Mouse (Mus musculus) frontal cortex, postnatal 10 days (tissue): ENCODE data around the gene Fkbp8.
A peak's percentile ranks its signal among the peaks of the same experiment; 100 is the strongest.

Experiments used
- DNase-seq, 2 experiments: peaks; one replicate each; pipeline ENCODE4 v3.0.0; 2022; ENCODE audit warnings: low spot score in 2 of 2, mixed read lengths in 1 of 2

The Fkbp8 gene

DNA sequence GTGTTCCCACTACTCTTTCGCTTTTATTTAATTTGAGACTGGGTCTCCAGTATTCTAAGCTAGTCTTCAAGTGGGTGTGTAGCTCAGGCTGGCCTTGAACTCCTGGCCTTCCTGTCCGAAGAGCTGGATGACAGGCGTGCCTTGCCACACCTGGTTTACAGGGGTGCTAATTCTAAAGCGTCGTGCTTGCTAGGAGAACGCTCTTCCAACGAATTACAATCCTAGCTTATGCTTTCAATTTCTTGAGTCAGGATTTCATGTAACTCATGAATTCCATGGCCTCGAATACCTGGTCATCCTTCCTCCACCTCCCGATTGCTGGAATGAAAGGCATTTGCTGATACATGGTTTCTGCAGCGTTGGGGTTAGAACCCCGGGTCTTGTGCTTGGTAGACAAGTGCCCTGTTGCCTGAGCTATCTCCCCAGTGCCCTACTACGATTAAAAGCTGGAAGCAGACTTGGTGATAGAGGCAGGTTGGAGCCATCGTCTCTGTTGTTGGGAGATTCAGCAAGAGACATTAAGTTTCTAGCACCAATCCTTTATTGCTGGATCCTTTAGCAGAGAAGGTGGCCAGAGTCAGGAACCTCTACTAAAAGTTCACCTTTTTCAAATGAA lies 766 bp downstream of the Fkbp8 start:
- no peak for DNase-seq

DNA sequence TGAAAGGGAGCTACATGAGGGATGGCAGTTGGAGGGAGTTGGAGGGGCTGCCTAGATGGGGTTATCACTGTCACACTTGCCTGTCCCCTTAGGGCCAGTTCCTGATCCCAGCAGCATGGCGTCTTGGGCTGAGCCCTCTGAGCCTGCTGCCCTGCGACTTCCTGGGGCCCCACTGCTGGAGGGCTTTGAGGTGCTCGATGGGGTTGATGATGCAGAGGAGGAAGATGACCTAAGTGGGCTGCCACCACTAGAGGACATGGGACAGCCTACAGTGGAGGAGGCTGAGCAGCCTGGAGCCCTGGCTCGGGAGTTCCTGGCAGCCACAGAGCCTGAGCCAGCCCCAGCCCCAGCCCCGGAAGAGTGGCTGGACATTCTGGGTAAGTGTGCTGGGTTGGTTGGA lies 1.8 kb downstream of the Fkbp8 start:
- no peak for DNase-seq

DNA sequence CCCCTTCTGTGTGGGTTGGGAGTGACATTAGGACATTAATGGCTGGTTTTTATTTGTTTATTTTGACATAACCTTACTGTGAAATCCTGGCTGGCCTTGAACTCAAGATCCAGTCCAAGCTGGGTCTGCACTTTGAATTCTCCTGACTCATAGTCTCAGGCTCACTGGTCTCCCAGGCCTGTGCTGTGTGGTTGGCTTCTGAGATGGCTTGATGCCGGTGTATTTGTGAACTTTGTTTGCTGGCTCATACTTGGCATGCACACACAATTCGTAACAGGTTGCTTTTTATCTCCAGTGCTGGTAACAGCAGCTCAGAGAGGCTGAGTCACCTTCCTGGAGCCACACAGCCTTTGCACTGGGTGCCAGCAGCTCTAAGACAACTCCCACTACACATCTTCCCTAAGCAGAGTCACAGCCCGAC lies 2.2 kb downstream of the Fkbp8 start:
- no peak for DNase-seq

DNA sequence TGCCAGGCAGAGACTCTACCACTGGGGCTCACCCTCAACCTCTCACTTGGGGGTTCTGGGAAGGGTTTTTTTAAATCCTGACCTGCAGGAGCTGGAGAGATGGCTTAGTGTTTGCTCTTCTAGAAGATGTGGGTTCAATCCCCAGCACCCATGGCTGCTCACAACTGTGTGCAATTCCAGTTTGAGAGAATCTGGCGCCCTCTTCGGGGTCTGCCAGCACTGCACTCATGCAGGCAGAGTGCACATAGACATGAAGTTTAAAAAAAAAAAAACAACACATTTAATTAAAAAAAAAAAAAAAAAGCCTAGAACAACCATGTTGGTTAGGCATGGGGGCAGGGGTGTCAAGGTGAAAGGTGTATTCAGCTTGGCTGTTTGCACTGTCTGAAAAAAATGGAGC lies 2.8 kb downstream of the Fkbp8 start:
- DNase-seq = no peak

DNA sequence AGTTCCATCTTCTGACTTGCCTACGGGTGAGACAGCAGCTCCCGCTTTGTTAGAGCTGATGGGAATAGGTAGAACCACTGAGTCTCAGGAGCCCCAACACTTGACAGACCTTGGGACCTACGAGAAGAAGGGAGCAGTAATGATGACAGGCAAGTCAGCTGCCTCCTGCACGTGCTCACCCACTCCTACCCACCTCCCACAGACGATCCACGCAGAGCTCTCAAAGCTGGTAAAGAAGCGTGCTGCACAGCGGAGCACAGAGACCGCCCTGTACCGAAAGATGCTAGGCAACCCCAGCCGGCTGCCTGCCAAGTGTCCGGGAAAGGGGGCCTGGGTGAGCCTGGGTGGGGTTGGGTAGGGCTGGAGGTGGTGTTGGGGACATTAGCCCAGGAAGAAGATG lies 6.8 kb downstream of the Fkbp8 start:
- DNase-seq = no peak

DNA sequence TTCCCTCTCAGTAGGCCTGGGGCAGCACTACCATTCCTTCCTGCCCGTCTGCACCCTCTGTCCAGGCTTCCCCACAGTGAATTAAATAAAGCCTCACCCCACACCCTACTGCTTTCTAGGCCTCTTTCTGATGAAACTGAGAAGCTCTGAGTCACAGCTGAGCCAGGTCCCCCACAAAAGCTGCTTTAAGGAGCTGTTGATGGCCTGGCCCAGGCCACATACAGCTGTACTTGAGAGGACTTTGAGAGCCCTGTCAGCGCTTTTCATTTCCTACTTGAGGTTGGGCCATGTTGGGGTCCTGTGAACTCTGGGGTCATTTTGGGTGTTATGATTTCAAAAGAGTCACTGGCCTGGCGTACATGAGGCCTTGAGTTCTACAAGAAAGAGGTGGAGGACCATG lies 7.7 kb downstream of the Fkbp8 start:
- no peak for DNase-seq

DNA sequence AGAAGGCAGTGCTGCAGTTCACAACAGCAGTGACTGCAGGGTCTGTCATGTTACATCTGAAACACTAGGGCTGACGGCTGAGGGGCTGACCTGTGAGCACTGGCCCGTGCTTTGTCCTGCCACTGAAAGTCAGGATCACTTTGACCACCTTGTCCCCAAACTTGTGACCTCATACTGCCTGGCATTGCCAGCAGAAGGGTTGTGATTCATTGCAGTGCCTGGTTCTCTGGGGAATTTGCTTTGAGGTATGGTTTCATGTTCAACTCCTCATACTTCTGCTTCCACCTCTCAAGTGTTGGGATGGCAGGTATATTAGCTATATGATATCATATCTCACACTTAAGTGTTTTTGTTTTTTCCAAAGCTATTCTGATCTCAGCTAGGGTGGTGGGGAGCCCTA lies 8.2 kb downstream of the Fkbp8 start:
- no peak for DNase-seq

DNA sequence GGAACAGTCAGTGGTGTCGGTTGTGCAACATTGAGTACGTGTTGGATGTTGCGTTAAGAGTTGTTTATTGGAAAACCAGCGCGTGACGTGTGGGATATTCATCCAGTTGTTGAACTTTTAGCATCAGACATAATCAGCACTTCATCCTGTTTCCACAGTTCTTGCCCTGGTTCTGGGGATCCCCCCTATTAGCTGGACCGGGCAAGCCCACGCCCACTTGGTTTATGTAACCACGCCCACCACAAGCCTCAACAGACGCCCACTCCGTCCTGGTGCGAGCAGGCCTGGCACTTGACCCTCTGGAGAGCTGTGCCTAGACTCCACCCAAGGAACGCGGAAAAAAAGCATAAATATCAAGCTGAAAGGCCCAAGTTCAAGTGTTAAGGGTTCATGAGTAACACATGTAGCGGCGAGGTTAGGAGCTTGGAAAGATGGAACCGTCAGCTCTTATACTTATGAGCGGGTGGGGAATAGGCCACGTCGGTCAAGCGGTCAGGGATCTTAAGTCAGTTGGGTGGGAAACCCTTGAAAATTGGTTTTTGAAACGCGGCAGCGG lies 10.6 kb downstream of the Fkbp8 start:
- peak in 1 of 2 experiments; percentile 72 for DNase-seq

DNA sequence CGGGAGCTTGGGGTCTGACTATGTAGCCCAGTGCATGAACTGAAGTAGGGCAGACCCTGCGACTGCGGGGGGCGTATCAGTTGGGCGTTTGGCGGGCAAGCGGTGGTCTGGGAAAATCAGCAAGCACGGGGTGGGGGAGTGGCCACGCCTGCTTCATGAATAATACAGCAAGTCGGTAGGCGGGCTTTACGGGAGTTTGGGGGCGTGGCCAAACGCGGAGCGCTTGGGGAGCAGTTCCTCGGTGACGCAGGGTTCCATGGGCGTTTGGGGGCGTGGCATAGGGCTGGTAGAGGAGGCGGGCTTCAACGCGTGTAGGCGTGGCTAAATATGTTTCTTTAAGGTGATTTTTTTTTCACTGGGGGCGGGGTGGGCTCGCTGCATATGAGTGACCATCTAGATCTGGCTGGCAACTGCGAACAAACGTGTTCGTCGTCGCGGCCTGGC lies 11.1 kb downstream of the Fkbp8 start:
- DNase-seq = peak; percentile 99 to 100

DNA sequence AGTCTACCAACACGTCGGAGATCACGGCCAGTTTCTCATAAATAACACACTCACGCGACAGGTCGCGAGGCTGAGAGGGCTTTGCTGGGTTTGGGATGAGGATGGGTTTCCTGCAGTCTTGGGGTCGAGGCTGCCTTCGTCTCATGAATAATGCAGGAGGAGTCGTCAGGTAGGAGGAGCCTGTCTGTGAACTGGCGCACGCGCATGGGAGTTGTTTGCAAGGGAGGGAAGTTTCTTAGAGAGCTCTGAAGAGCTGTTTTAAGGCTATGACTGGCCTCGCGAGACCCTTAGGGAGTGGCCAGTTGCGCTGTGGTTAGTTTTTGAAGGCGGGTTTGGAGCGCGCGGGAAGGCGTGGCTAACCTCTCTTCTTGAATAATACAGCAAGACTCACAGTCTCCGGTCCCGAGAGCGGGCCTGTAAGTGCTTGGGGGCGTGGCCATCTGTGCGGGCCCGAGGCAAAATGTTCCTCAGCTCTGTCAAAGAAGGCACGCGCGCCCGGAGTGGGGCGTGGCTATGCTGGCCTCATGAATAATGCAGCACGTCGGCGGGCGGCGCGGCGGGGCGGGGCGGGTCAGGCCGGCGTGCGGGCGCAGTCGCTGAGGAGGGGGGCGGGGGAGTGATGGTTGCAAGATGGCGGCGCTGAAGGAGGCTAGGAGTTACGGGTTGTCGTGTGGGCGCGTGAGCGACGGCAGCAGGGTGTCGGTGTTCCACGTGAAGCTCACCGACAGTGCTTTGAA lies 11.7 kb downstream of the Fkbp8 start, which contains the start of gene Ell:
Gene Ell, plus strand, starts transcription at position 381 of the 737 bp plus-strand sequence.
- peak; percentile 99 to 100 for DNase-seq

DNA sequence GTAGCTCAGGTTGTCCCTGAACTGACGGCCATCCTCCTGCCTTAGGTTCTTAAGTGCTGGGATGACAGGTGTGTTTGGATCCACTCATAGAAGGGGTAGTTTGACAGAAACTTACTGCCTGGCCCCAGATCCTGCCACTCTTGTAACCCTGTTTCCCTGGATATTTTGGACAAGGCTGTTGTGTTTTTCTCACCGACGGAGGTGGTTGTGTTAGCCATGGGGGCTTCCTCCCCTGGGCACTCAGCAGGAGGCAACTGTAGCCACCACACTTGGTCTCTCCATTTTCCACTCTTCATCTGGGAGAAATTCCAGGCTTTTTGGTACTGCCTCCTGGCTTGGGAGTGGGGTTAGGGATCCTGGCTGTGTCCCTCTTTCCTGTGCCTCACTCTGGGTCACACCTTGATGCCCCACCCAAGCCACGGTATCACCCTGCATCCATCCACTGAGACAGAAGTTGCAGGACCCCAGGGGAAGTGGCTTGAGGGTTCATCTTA lies 12.5 kb downstream of the Fkbp8 start:
- no peak for DNase-seq

DNA sequence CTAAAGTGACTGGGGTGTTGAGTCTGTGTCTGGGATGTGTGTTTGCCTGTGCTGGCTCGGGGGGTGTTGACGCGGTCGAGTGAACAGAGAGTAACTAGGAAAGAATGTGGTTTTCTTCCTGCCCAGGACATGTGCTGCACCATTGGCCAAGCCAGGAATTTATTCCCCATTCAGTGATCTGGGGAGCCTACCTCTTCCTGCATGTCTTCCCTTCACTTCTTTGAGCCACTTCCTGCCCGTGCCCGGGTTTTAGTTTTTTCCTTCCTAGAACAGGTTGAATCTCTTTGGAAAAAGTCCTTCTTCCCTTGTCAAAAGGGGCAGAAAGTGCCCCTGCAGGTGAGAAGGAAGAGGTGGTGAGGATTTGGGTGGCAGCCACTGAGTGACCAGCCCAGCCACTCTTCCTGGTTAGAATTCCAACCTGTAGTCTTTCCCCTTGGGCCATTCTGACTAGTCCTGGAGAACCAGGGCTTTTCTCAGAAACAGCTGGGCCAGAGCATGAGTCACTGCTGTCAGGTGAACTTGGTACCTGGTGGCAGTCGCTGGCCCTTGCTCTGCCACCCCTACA lies 13.1 kb downstream of the Fkbp8 start:
- DNase-seq = no peak

DNA sequence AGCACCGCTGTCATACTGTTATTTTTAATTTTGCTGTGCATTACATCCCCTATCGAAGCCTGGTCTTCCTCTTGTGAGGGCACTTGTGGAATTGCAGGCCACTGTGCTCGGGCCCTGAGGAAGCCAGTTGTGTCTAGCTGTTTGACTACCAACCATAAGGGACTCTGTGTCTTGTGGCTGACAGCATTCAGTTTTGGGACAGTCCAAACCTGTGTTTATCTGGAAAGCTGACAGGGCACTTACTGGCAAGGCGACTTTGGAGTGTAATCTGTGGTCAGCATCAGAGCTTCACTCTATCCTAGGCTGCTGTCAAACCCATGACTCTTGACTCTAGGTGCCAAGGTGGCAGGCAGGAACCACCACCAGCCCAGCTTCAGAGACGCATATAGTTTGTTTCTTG lies 13.6 kb downstream of the Fkbp8 start:
- no peak for DNase-seq

DNA sequence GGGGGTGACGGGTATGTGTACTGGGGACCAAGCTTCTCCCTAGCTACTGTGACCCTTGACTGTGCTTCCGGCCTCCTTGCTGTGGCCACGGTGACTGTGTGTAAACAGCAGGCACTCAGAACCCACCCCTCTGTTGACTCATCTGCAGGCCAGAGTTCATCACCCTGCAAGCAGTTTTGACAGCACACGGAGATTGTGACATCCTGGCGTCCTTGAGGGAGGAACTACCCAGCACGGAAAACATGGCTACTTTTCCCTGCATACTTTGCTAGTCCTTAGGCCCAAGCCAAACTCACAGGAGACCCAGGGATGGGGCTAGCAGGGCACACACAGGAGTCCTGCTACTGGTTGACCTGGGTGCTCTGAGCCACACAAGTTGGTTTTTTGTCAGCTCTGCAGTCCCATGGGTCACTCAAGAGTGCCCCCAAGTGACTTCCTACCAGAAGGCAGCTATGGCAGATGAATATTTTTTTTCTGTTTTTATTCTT lies 16.7 kb downstream of the Fkbp8 start:
- no peak for DNase-seq

DNA sequence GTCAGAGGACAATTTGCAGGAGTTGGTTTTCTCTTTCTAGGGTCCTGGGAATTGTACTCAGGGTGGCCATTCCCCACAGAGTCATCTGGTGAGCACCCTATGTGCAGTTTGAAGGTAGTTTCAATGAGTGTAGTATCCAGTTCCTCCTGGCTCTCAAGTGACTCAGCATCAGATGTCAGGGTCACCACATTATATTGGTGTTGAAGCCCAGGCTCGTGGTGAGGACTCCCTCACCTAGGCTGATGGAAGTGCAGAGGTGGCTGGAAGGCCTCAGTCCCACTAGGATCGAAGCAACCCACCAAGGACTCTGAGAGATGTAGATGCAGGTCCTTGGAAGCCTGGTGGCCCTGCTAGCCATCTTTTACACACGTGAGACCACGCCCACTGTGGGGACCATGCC lies 18.9 kb downstream of the Fkbp8 start:
- DNase-seq = no peak

DNA sequence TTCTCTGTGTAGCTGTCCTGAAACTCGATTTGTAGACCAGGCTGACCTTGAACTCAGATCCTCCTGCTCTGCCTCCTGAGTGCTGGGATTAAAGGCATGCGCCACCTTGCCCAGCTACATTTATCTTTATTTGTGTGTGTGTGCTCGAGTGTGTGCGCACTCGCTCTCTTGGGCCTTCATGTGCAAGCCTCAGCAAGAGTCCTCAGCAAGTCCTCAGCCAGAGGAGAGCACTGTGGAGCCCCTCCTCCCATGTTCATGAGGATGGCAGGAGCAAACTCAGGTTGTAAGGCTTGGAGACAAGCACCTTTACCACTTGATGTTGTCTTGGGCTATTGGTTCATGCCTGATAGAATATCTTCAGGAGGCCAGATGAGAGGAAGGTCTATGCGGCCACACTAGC lies 20.2 kb downstream of the Fkbp8 start:
- no peak for DNase-seq

DNA sequence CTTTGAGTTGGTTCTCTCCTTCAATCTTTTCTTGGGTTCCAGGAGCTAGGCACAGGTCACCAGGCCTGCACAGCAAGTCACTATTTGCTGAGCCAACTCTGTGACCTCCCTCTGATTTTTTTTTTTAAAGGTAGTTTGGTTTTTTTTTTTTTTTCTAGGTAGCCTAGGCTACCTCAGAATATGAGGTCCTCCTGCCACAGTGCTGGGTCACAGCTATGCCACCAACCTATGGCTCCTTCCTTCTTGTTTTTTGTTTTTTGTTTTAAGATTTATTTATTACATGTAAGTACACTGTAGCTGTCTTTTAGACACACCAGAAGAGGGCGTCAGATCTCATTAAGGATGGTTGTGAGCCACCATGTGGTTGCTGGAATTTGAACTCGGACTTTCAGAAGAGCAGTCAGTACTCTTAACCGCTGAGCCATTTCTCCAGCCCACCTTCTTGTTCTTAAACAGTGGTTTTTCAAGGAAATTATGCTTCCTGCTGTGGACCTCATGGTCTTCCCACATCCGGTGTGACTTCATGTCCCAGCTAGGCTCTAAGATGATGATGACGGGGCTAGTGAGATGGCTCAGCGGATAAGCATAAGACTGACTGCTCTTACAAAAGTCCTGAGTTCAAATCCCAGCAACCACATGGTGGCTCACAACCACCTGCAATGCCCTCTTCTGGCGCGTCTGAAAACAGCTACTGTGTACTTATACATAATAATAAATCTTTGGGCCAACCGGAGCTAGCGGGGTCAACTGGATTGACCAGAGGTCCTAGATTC lies 22.1 kb downstream of the Fkbp8 start:
- no peak for DNase-seq

DNA sequence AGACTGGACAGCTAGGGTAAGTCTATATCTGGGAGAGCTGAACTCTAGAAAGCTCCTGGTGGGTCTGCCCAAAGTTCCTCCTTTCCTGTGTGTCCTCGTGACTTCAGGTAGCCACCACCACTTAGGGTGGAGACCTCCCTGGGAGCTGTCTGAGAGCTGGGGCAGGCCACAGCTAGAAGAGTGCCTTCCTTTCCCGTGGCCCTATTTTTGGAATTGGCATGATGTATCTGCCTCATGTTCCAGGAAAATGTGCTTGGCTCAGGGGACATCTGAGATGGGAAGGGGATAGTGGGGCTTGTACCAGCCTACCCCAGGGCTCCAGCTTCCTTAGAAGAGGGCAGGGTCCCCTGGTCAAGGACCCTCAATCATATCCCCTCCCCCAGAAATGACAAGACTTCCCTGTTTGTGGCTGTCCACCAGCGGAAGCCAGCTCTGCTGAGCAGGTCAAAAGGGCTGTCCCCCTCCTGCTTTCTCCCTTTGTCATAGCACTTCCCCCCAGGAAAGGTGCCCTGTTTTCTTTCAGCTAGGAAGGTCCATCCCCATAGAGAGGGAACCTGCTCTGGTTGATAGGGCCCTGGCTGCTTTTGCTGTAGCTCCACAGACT lies 24.1 kb downstream of the Fkbp8 start:
- DNase-seq = no peak

DNA sequence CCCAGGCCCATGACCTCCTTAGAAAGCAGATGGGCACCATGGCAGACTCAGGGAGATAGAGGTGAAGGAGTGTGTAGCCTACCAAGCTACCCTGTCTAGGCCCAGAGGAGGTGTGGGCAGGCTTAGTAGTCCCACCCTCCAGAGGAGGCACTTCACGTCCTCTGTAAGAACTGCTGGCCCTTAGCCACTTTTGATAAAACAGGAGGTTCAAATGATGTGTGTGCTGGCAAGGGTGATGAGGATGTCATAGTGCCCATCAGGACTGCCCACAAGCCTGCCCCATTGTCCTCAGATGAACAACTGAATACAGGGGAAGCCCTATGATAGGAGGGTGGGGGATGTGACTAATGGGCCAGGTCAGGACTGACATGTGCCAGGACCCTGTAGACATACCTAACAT lies 25.3 kb downstream of the Fkbp8 start:
- DNase-seq = no peak

DNA sequence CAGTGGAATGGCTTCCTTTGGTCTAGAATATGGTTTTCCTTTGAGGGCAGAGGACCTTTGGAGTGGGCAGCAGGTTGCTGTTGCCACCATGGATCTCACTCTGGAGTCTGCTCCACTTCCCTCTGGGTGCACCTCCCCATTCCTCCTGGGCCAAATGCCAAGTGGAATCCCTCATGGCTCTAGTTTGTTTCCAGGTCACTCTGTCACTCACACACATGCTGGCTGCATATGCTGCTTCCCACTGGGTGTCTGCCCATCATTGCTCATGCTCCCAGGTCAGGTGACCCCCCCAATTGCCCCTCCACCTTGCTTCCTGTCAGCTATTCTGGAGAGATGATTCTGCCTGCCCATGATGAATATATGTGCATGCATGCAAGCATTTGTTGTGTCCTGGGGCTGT lies 26.2 kb downstream of the Fkbp8 start:
- DNase-seq = no peak

DNA sequence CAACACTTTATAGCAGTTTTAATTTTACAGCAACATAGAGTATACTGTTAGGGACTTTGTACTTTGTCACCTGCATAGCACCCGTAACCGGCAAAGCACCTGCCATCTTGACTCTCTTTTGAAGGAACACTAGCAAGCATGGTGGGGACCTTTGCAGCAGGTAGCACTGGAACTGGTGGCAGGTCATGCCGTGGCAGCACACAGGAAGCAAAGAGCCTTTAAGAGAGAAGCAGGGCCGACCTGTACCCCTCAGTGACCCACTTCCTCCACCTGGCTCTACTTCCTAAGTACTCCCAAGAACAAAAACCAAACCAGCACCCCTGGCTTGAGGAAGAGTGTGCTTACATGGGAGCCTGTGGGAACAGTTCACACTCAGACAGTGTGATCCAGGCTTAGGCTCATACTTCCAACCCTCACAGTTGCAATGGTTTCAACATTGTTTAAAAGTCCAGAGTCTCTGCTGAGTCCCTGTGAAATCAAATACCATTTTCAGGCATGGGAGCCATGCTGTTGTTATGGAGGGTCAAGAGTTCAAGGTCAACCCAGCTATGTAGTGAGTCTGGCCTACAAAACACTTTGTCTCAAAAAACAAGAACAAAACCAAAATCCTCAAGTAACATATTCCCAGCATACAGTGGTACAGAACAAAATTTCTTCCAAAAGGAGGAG lies 27.7 kb downstream of the Fkbp8 start:
- no peak for DNase-seq
